Mouse (Mus musculus) neural tube, embryonic 14.5 days (tissue): ENCODE data around the gene Pcp4l1. TPM values are rescaled to one million over a fixed set of nuclear protein-coding genes. Genes with fewer than 3 reads are reported as not detected.

Source experiments
- ATAC-seq: fragments of 200-750 bp; cut with Nextera tagmentation; 2 replicates; pipeline ENCODE4 v1.8.0; 2017; ENCODE audit warnings: low read depth, mild to moderate bottlenecking, moderate TSS enrichment, moderate library complexity
- H3K27ac ChIP-seq: fragments of 300-500 bp; sonication (generic); 2 replicates; pipeline ENCODE4 v1.5.1; 2014; ENCODE audit warnings: low read depth, mild to moderate bottlenecking, control low read depth, low read length, moderate library complexity, mixed read lengths
- H3K27me3 ChIP-seq: fragments of 300-500 bp; sonication (generic); 2 replicates; pipeline ENCODE4 v1.6.1; 2014; ENCODE audit warnings: low read length; ENCODE audit not compliant: control insufficient read depth, insufficient read depth
- H3K36me3 ChIP-seq: fragments of 300-500 bp; sonication (generic); 2 replicates; pipeline ENCODE4 v1.6.1; 2014; ENCODE audit warnings: low read length, mixed read lengths; ENCODE audit not compliant: control insufficient read depth, insufficient read depth
- H3K4me1 ChIP-seq: fragments of 300-500 bp; sonication (generic); 2 replicates; pipeline ENCODE4 v1.6.1; 2014; ENCODE audit warnings: low read length; ENCODE audit not compliant: control insufficient read depth, insufficient read depth
- H3K4me2 ChIP-seq: fragments of 300-500 bp; sonication (generic); 2 replicates; pipeline ENCODE4 v1.6.1; 2014; ENCODE audit warnings: mild to moderate bottlenecking, low read depth, low read length, control low read depth
- H3K4me3 ChIP-seq: fragments of 300-500 bp; sonication (generic); 2 replicates; pipeline ENCODE4 v1.5.1; 2014; ENCODE audit warnings: low read depth, low read length, control low read depth, mixed read lengths
- H3K9ac ChIP-seq: fragments of 300-500 bp; sonication (generic); replicated peaks from 2 replicates; pipeline ENCODE4 v1.6.1; 2014; ENCODE audit warnings: low read depth, mild to moderate bottlenecking, control low read depth, low read length, mixed read lengths
- H3K9me3 ChIP-seq: fragments of 300-500 bp; sonication (generic); 2 replicates; pipeline ENCODE4 v1.6.1; 2016; ENCODE audit warnings: low read length; ENCODE audit not compliant: control insufficient read depth
- WGBS: fragments of 180-500 bp; shearing (Covaris S2); extraction: QIAGEN DNeasy Blood & Tissue Kit; methylation state at CpG from one replicate; pipeline ENCODE4 v1.1.7; 2014; 5-methylcytosine and 5-hydroxymethylcytosine counted together
- polyA plus RNA-seq: library from polyadenylated mRNA; unstranded; fragments of >200 nt; fragmentation: Nextera tagmentation; extraction: Ambion mirVana; gene quantifications from 2 replicates; pipeline ENCODE4 v1.2.1, GENCODE M21; 2014

Gene Pcp4l1
- polyA plus RNA-seq, 1 experiment from 2014 or later: 41.6 TPM

GRCm38 (mm10) chr1:171209409-171209808, 13.3 kb upstream of the Pcp4l1 start:
- no peak overlapping the region for H3K4me2 ChIP-seq
- no peak overlapping the region for H3K4me3 ChIP-seq
- no peak overlapping the region for H3K9ac ChIP-seq
- no peaks in the 10 kb centered on the region for H3K36me3 ChIP-seq
- H3K27me3 ChIP-seq: no peaks in the 10 kb centered on the region
- H3K27ac ChIP-seq: no peak overlapping the region
- H3K4me1 ChIP-seq: no peaks in the 10 kb centered on the region
- H3K9me3 ChIP-seq: no peaks in the 10 kb centered on the region
- ATAC-seq: no peak
- 29% methylated on average over 4 of the region's 4 CpGs for WGBS

GRCm38 (mm10) chr1:171205704-171206493, 9.8 kb upstream of the Pcp4l1 start:
- H3K4me2 ChIP-seq: no peak overlapping the region
- WGBS: 65% methylated on average over 6 of the region's 6 CpGs
- no peaks in the 10 kb centered on the region for H3K9me3 ChIP-seq
- H3K36me3 ChIP-seq: no peaks in the 10 kb centered on the region
- no peak overlapping the region for H3K9ac ChIP-seq
- no peaks in the 10 kb centered on the region for H3K27me3 ChIP-seq
- no peak overlapping the region for H3K4me3 ChIP-seq
- no peak for ATAC-seq
- H3K27ac ChIP-seq: no peak overlapping the region
- H3K4me1 ChIP-seq: no peaks in the 10 kb centered on the region

- Histone ChIP-seq H3K9ac (no peak overlapping the region), H3K27me3 (no peaks in the 10 kb centered on the region), H3K4me1 (no peaks in the 10 kb centered on the region), H3K9me3 (no peaks in the 10 kb centered on the region), H3K27ac (no peak overlapping the region), H3K4me3 (no peak overlapping the region), H3K36me3 (no peaks in the 10 kb centered on the region), H3K4me2 (no peak overlapping the region)
- WGBS: 70% methylated on average over 7 of the region's 7 CpGs
- no peak for ATAC-seq
Measured at GRCm38 (mm10) chr1:171204249-171204644, 8.2 kb upstream of the Pcp4l1 start.

- Histone ChIP-seq H3K36me3 (no peaks in the 10 kb centered on the region), H3K4me1 (no peaks in the 10 kb centered on the region), H3K9ac (no peak overlapping the region), H3K27ac (no peak overlapping the region), H3K9me3 (no peaks in the 10 kb centered on the region), H3K4me2 (no peak overlapping the region), H3K4me3 (no peak overlapping the region), H3K27me3 (no peaks in the 10 kb centered on the region)
- ATAC-seq: no peak
- 58% methylated on average over 11 of the region's 11 CpGs for WGBS
Measured at GRCm38 (mm10) chr1:171203471-171204248, 7.6 kb upstream of the Pcp4l1 start.

GRCm38 (mm10) chr1:171200769-171201168, 4.7 kb upstream of the Pcp4l1 start:
- H3K4me2 ChIP-seq: no peak overlapping the region
- no peak for ATAC-seq

GRCm38 (mm10) chr1:171199532-171199931, 3.5 kb upstream of the Pcp4l1 start:
- Histone ChIP-seq H3K9ac (no peak overlapping the region), H3K27me3 (peaks cover 5% of the 10 kb centered on the region; the same call in 1 of the 2 replicates), H3K27ac (no peak overlapping the region), H3K9me3 (no peaks in the 10 kb centered on the region), H3K4me2 (no peak overlapping the region), H3K4me1 (peaks cover 9% of the 10 kb centered on the region), H3K4me3 (no peak overlapping the region), H3K36me3 (no peaks in the 10 kb centered on the region)
- no peak for ATAC-seq
- WGBS: 56% methylated on average over 1 of the region's 1 CpGs

More at GRCm38 (mm10) chr1:171200769-171201168, 4.7 kb upstream of the Pcp4l1 start:
- Histone ChIP-seq H3K9ac (no peak overlapping the region), H3K36me3 (no peaks in the 10 kb centered on the region), H3K4me1 (peaks cover 2% of the 10 kb centered on the region), H3K27ac (no peak overlapping the region), H3K9me3 (no peaks in the 10 kb centered on the region), H3K4me3 (no peak overlapping the region), H3K27me3 (peaks cover 3% of the 10 kb centered on the region; the same call in 1 of the 2 replicates)
- WGBS: 100% methylated on average over 1 of the region's 1 CpGs

GRCm38 (mm10) chr1:171195046-171195822, 834 bp downstream of the Pcp4l1 start:
- H3K4me1 ChIP-seq: peaks cover 19% of the 10 kb centered on the region
- H3K36me3 ChIP-seq: no peaks in the 10 kb centered on the region
- ATAC-seq: peak; percentile 18; the same call in 1 of the 2 replicates

GRCm38 (mm10) chr1:171193911-171194830, 1.9 kb downstream of the Pcp4l1 start:
- peaks cover 5% of the 10 kb centered on the region; the same call in 1 of the 2 replicates for H3K27me3 ChIP-seq
- no peak overlapping the region for H3K9ac ChIP-seq
- peaks cover 21% of the 10 kb centered on the region for H3K4me1 ChIP-seq
- no peaks in the 10 kb centered on the region for H3K36me3 ChIP-seq
- H3K4me2 ChIP-seq: peak overlapping the region; percentile 39; the same call in 1 of the 2 replicates
- WGBS: 30% methylated on average over 11 of the region's 11 CpGs
- no peak overlapping the region for H3K27ac ChIP-seq
- ATAC-seq: peak; percentile 12; the same call in 1 of the 2 replicates
- H3K4me3 ChIP-seq: peak overlapping the region; percentile 11; the same call in 1 of the 2 replicates
- no peaks in the 10 kb centered on the region for H3K9me3 ChIP-seq

More at GRCm38 (mm10) chr1:171195046-171195822, 834 bp downstream of the Pcp4l1 start:
- 6% methylated on average over 20 of the region's 20 CpGs for WGBS
- H3K27ac ChIP-seq: no peak overlapping the region
- peak overlapping the region; percentile 49 for H3K4me3 ChIP-seq
- peak overlapping the region; percentile 57 for H3K9ac ChIP-seq
- peaks cover 5% of the 10 kb centered on the region; the same call in 1 of the 2 replicates for H3K27me3 ChIP-seq
- no peaks in the 10 kb centered on the region for H3K9me3 ChIP-seq
- peak overlapping the region; percentile 94 for H3K4me2 ChIP-seq
